Mouse (Mus musculus) layer of hippocampus, adult 18-20 months (tissue): ENCODE data around the gene Ccdc61. TPM values are rescaled to one million over a fixed set of nuclear protein-coding genes. Genes with fewer than 3 reads are reported as not detected.
"Not testable (repeated sequence)": the region's sequence is repeated elsewhere in the genome, so short reads cannot be mapped to it uniquely, and the experiment has no call there.

ENCODE experiments used
- DNase-seq, 2 experiments: peaks; one replicate each; pipeline ENCODE4 v3.0.0; 2022; ENCODE audit warnings: low spot score in 2 of 2
- total RNA-seq, 2 experiments: library from RNA; stranded (reverse); gene quantifications; 2 replicates each; pipeline ENCODE4 v1.2.3; 2021

Ccdc61 gene
- total RNA-seq, 2 experiments from 2014 or later = 10.4 to 10.9 TPM

DNA sequence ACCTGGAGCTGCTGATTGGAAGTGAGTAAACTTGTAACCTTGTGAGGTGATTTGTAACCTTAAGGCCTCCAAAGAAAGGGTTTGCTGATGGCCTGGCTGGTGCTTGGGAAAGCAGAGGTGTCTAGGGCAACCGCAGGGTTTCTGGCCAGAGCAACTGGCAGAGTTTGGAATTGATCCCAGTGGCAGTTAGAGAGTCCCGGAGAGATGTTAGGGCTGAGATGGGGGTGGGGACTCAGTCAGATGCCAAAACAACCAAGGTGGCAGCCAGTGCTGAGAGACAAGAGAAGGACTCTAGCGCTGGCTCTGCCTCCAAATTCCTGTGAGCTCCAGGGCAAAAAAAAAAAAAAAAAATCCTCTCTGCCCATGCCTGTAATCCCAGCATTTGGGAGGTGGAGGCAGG is 7.7 kb upstream of the Ccdc61 start:
- no peak for DNase-seq

DNA sequence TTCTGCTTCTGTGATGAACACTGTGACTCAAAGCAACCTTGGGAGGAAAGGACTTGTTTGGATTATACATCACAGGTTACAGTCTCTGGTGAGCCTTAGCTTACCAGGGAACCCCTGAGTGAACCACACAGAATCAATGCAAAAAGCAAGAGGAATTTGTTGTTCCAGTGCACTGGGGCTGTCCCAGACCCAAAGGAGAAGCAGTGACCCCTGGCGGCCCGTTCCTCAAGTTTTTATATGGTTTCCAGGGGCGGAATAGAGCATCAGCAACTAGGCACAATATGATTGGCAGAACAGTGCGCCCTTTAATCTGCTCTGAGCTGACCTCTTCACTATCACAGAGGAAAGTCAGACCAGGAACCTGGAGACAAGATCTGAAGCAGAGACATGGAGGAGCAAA is 6.0 kb upstream of the Ccdc61 start:
- no peak for DNase-seq

DNA sequence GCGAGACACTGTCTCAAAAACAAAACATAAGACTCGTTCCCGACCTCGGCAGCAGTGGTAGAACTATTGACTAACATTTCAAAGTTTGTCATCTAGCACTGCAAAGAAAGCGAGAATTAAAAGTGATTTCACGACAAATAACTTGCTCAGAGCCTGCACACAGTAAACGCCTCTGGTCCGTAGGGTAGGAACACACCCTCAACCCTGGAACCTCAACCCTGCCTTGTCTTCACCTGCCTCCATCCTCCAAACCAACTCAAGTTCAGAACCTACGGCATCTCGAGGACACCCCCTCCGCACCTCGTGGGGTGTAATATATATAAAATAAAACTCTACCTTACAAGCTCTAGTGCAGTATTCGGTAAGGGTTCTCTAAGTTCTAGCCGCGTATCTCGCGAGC is 418 bp downstream of the Ccdc61 start:
- no peak for DNase-seq

DNA sequence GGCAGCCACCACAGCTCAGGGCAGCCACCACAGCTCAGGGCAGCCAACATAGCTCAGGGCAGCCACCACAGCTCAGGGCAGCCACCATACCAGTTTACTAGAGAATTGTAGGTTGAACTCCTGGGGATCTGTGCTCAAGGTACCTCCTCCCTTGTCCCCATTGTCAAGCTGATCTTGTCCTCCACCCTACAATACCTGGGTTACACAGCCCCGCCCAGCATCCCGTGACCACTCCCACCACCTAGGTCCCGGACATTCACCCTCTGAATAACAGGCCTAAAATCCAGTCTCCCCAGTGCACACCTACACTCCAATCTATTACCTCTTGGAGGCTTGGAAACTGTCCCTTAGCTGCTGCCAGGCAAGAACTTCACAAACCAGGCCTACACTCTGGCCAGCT is 5.2 kb downstream of the Ccdc61 start:
- DNase-seq = no peak

DNA sequence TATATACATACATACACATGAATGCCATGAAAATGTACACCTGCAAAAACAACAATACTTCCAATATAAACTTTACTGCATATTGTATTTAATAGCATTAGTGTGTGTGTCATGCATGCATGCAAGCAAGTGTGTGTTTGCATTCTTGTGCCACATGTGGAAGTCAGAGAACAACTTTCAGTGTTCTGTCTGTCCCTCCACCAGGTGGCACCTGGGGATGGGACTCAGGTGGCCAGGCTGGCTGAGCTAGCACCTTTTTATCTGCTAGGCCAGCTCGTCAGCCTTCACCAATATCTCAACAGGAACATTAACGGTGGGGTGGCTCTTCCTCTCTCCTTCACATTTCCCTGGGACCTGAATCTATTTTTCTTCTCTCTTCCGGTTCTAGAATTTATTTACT is 7.7 kb downstream of the Ccdc61 start:
- DNase-seq = no peak

DNA sequence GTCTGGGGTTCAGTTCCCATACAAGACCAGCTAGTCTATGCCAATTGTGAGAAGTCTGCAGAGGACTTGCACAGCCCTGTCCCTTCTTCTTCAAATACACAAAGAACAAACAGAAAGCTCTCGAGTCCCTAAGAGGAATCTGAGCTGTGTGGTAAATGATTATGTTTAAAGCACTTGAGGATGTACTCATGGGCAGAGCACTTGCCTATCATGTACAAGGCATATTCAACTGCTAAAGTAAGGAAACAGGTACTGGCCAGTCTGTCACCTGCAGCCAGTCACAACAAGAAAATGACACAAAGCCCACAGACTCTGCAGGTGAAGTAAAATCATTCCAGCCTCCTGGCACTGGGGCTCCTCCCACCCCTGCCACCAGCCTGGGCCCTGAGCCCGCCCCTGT is 9.7 kb downstream of the Ccdc61 start:
- no peak for DNase-seq

DNA sequence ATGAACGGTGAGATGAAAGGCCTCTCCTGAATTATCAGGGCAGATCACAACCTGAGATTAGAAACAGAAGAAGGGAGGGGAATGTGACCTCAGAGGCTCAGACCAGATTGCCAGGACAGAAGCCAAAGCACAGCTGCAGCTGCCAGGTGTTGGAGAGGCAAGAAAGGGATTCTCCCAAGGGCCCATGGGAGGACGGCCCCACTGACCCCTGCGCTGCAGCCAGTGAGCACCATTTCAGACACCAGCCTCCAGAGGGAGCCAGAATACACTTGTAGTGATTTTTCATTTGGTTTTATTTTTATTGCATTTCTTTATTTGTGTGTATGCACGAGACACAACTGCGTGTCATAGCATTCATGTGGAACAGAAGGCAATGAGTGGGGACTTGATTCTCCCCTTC is 13.7 kb downstream of the Ccdc61 start:
- DNase-seq = peak in 1 of 2 experiments; percentile 68

DNA sequence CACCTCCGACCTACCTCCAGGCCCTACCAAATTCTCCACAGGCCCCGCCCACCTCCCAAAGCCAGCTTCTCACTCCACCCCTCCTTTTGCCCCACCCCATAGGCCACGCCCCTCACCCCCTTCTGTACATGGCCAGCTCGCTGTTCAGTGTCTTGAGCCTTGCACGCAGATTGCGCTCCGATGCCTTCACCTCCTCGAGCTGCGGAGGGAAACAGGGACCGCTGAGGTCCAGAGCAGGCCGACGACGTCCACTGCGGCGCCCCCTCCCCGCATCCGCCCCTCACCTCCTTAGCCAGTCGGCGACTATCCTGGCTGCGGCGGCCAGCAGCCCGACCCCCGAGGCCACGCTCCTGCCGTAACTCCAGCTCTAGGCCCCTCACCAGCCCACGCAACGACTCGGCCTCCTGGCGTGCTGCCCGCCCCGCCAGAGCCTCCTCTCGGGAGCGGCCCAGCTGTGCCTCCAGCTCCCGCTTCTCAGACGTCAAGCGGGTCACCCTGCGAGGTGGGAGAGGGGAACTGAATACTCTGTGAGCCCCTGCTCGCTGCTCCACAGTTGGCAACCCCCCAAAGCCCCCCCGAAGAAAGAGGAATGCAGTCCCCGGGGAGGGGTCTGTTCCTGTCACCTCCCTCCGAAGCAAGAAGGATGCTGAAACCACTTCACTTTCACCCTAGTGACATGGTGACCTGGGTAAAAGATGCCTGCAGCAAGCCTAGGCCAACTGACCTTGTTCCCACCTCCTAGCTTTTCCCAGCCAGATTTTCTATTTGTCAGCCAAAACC is 16.4 kb downstream of the Ccdc61 start:
- peak in 1 of 2 experiments; percentile 30 for DNase-seq

DNA sequence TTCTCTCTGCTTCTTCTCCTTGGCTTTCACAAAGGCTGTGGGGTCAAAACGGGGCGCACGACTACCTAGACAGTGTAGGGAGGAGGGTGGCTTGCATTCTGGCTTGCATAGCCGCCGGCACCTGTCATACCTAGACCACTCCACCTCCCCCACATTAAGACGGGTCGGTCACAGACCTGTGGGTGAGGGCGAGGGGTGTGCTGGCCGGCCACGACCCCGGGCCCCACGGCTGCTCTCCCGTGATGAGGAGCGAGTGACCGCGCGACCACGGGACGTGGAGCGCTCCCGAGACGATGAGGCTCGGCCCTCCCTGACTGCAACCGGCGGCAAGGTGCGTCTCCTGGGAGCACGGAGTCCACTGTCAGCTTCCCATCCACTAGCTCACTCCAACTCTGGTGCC is 17.2 kb downstream of the Ccdc61 start:
- no peak for DNase-seq

DNA sequence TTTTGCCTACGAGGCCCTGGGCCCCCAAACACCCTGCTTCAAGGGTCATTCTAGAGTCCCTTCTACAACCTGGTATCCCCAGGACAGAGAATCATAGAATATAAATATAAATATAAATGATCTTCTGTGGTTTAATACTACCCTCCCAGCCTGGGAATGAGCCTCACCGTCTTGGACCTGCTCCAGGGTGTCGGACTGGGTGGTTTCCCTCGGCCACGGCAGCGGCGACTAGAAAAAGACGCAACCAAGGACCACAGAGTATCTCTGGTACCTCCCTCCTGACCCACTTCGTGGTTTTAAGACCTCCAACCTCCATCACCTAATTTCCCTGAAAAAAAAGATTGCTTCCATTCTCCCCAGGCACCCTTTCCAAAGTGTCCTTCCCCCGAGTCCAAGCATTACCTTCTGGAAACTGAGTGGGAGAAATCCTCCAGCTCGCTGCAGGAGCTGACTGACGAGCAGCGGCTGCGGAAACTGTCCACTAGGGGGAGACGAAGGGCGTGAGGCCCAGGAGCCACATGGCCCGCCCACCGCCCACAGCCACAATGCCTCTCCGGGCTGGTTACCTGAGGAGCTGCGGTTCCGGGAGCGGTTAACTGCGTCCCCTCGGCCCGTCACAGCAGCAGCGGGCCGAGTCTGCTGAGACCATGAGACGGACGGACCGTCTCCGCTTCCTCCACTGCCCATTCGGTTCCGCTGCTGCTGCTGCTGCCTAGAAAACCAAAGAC is 18.2 kb downstream of the Ccdc61 start:
- peak; percentile 88 to 94 for DNase-seq

DNA sequence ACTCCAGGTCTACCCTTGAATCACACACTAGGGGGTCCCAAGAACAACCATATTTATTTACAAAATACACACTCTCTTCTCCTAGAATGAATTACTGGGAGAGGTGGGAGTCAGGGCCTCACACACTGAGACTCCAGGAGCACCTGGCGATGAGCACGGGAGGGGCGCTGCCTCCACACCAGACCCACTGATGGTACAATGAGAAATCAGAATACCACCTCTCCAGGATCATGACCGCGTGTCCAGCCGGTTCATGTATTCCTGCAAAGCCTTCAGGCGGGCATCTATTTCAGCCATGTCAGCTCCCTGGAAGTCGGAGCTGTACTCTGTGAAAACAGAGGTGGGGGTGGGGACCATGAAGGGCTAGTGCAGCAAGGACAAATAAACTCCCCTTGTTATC is 19.4 kb downstream of the Ccdc61 start:
- no peak for DNase-seq

DNA sequence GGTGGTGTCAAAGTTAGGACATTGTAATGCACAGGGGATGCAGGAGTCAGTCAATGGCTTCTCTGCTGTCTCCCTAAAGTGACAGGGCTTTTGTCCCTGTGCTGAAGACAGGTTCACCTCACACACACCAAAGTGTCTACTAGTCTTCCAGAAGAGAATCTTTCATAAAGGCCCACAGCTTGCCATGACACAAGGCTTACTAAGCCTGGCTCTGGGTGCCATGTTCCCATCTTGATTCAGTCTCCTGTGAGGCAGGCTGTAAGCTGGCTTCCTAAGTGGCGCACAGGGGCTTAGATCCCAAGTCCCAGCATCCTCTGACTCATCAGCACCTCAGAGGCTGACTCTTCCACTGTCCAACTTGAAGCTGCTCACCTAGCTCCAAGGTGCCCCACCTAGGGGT is 23.3 kb downstream of the Ccdc61 start:
- no peak for DNase-seq

DNA sequence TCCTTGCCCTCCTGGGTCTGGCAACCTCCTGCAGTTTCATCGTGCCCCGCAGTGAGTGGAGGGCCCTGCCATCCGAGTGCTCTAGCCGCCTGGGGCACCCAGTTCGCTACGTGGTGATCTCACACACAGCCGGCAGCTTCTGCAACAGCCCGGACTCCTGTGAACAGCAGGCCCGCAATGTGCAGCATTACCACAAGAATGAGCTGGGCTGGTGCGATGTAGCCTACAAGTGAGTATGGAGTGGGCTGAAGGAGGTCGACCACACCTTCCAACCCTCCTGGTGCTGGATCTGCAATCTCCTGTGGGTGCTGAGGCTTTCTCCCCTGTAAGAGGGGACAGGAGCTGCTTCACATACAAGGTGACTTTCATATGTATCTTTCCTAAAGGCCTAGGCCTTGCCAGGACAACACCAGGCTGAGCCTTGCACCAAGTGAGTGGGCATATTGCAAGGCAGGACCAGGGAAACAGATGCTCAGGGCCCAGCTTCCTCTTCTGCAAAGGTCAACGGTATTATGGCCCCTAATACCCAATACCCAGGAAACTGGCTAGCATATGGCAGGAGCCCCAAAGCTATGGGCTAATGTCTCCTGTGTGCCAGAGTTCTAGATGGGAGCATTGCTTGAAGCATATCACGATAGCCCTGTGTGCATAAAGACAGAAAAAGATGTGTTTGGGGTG is 25.3 kb downstream of the Ccdc61 start:
- DNase-seq = no peak

DNA sequence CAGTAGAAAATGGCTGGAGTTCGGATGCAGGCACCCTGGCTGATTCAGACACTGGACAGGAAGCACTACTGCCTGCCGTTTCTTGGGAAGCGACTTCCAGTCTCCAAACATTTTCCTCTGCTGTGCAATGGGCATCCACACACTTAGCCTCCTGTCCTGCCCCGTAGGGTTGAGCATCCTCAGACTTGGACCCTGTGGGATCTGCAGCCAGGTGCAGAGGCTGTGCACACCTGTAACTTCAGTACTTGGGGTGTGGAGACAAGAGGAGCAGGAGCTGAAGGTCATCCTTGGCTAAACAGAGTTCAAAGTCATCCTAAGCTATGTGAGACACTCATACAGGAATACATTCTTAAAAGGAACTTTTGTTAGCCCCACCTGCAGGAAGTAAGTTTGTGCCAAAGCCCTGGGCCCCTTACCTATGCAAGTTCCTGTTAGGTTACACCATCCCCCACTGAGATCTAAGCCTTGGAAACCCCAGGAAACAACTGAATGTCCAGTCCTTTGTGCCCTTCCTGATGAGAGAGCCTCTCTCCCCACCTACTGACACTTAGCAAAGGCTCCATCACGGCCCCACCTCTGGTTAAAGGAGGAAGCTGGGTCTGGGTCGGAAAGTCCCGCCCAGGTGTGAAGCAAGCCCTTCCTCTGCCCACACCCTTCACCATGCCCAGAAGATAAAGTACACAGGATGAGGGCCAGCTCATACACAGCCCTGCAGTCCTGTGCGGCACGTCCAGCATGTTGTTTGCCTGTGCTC is 26.0 kb downstream of the Ccdc61 start:
- DNase-seq = no peak

DNA sequence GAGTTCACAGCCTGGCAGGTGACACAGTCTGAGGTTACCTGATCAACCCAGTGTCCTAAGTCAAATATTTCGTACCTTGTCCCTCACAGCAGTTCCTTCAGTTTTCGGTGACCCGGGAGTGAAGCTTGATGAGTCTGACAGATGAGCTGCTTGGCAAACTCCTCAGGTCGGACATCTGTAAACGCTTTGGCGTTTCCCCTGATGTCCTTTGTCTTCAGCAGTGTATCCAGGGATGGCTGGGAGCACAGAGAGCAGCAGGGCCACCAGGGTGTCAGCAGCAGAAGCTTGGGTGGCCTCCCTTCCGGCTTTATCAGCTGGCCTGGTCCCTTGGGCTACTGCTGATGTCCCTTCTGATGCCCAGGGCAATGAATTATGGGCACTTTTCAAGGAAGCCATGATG is 31.5 kb downstream of the Ccdc61 start:
- no peak for DNase-seq

DNA sequence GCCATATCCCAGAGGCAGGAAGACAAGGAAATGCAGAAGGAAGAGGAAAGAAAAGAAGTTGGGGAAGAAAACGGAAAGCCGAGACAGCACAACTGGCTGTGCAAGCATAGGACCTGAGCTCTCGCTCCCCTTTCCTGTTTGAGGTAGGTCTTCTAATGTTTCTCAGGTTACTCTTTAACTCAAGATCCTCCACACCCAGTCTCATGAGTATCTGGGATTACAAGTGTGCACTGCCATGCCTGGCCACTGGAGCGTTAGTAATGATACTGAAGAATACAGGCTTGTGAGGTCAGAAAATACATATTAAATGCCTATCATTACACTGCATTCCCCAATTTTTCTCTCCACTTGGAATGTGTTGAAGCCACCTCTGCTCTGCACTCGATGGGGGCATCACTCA is 34.8 kb downstream of the Ccdc61 start:
- DNase-seq = no peak

DNA sequence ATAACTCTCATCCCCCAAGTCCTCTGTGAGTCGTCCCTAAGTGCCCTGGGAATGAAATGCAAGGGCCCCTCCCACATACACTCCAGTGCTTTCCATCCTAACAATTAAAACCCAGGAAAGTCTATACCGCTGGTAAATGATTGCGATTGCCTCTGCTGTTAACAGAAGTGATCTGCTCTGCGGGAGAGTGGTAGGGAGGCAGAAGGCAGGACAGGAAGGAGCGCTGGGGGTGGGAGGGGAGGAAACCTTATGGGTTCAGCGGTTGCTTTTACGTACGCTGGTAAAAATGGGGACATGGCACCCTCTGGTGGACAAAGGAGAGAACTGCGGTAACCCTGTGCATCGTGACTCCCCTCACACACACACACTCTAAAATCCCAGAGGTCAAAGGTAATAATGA is 37.0 kb downstream of the Ccdc61 start:
- DNase-seq = peak; percentile 50 to 75

DNA sequence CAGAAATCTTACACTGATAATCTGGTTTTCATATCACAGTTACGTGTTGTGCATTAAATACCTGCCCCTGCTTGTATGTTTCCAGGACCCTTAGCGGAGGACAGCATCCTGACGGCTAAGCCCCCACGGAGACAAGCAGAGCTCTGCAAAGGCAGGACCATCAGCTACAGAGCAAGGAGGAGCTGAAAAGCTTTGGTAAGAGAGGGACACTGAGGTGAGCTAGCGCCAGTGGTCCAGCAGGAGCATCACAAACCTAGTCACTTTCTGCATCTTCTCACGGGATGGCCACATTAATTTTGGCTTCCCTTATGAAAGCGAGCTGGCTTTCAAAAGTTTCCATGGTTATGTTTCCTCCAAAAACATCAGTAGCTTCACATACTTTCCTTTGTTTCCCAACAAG is 37.4 kb downstream of the Ccdc61 start:
- no peak for DNase-seq

DNA sequence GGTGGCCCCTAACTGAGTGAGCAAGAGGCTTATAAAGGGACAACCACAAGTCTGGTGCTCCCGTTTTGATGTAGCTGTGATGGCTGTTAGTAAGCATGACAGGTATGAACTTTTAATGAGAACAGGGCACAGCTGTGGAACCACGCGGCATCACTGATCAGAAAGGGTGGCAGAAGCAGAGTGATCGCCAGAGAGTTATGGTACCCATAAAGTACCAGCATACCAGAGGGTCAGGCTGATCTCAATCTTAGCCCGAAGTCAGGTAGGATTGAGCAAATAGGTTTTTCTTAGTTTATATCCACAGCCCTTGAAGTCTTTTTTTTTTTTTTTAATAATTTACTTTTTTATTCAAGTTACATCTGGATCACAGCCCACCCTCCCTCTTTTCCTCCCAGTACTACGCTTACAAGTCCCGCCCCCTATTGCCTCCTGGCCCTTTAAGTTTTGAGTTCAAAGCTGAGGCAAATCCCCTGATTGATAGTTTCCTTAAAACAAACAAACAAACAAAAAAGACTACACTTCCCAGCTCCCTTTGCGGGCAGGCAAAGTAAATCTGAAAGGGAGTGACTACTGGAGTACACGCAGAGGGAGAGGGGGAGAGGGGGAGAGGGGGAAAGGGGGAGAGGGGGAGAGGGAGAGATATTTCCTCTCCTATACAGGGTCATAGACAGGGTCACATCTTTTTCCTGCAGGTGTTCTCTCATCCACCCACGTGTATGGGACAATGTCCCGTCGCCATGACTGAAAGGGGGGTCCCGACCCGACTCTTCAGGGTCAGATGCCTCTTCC is 38.0 kb downstream of the Ccdc61 start:
- DNase-seq = no peak

DNA sequence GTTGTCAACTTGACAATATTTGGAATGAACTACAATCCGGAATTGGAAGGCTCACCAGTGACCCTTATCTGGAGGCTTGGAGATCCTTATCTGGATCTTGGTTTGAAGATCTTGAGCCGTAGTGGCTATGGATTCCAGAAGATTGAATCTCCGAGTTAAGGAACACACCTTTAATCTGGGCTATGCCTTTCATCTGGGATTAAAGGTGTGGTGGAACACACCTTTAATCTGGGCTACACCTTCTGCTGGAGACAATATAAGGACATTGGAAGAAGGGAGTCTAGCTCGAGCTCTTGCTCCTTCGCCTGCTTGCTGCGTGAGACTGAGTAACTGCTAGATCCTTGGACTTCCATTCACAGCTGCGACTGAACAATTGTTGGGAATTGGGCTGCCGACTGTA is 39.2 kb downstream of the Ccdc61 start, which contains the start of gene Pglyrp1:
Pglyrp1 (plus strand) TSS at position 301 of the 400 bp plus-strand sequence.
- DNase-seq = not testable (repeated sequence)

DNA sequence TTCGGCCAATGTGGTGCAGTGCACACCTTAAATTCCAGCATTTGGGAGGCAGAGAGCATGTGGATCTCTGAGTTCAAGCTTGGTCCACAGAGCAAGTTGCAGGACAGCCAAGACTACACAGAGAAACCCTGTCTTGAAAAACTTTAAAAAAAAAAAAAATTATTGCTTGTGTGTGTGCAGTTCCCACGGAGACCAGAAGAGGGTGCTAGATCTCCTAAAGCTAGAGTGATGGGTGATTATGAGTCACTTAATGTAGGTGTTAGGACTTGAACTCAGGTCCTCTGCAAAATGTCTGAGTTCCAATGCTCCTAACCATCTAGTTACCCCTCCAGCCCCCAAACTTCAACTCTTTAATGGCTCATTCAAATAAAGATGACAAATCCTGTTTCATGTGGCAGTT is 41.7 kb downstream of the Ccdc61 start:
- no peak for DNase-seq
